Comparison of ENCODE assay signal across 9 mouse cellular contexts in the genomic region with DNA sequence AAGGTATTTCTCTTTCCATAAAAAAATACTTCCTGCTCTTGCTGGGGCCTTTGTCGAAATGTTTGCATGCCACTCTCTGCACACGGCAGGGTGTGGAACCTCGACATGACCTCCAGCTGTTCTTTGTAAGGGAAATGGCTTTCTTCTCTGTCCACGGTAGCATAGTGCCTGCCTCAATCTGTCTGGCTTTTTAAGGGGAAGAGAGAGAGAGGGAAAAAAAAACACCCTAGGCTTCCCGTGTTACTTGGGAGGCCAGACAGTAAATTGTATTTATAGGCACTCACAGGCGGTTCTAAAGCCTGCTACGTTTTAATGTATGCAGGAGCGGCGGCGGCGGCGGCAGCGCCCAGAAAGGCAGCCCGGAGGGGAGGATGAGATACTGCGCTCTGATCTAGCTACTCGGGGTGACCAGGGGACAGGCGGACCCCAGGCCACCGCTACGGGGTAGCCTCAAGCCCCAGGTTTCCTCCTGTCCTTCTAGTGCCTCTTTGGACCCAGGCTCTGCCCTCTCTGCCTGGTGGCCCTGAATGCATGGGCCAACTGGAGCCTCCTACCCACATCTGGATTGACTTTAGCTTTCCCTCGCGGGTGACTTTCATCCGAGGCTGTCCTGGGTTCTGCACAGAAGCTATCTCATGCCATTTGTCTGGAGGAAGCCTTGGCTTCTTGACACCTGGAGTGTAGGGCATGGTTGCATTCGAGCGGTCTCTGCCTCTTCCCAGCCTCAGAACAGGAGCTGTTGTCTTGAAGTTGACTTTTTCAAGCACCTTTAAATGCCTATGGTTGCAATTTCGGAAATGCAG. TPM values are rescaled to one million over a fixed set of nuclear protein-coding genes. Genes with fewer than 3 reads are reported as not detected.
DNase-seq lines count a peak whose midpoint lies in the region; ATAC-seq and TF ChIP-seq lines count a peak whose summit lies in the region.
"Had no signal": no experiment of that assay in that cellular context is flagged by ENCODE, and none has a peak within 500 bp of the region (broad histone marks: within the 10 kb centered on the region; RNA-seq: fewer than 3 reads in every experiment).

No protein-coding gene starts in this region.

- 5% methylated on average over 25 of the region's 25 CpGs for WGBS in kidney, embryonic 16.5 days
- WGBS in kidney, adult 2 months, result 51% methylated on average over 25 of the region's 25 CpGs
- WGBS in forebrain, embryonic 11.5 days, result 6% methylated on average over 25 of the region's 25 CpGs
- 10% methylated on average over 25 of the region's 25 CpGs for WGBS in limb, embryonic 14.5 days

- 0 out of 2 replicates have a peak overlapping the region, but pooled peaks have one; percentile 9 for H3K4me3 ChIP-seq in kidney, embryonic 16.5 days (ENCODE audit: low read length)
- no peak overlapping the region for H3K4me3 ChIP-seq in kidney, adult 2 months (ENCODE audit: insufficient read depth, low read depth, low read length)
- no peak overlapping the region for H3K4me3 ChIP-seq in forebrain, embryonic 11.5 days (ENCODE audit: low read depth, low read length)
- H3K4me3 ChIP-seq in limb, embryonic 14.5 days (replicated peaks; ENCODE audit: low read length), result no peak overlapping the region

- H3K4me1 ChIP-seq in kidney, embryonic 16.5 days (ENCODE audit: insufficient read depth, low read length), result peaks cover 14% of the 10 kb centered on the region
- H3K4me1 ChIP-seq in kidney, adult 2 months (ENCODE audit: control insufficient read depth, insufficient read depth, low read length), result no peaks in the 10 kb centered on the region; the same call in 1 of the 2 replicates
- peaks cover 10% of the 10 kb centered on the region; the same call in 1 of the 2 replicates for H3K4me1 ChIP-seq in forebrain, embryonic 11.5 days (replicated peaks; ENCODE audit: control insufficient read depth, insufficient read depth, low read length)
- peaks cover 23% of the 10 kb centered on the region for H3K4me1 ChIP-seq in limb, embryonic 14.5 days (ENCODE audit: control insufficient read depth, insufficient read depth, low read length)

- 0 out of 2 replicates have a peak overlapping the region, but pooled peaks have one; percentile 0 for H3K9ac ChIP-seq in kidney, embryonic 16.5 days (replicated peaks; ENCODE audit: low read length)
- H3K9ac ChIP-seq in forebrain, embryonic 11.5 days (ENCODE audit: low read length), result peak overlapping the region; percentile 40; the same call in 1 of the 2 replicates
- H3K9ac ChIP-seq in limb, embryonic 14.5 days (ENCODE audit: low read depth, low read length, severe bottlenecking), result no peak overlapping the region

- H3K36me3 ChIP-seq in kidney, embryonic 16.5 days (ENCODE audit: insufficient read depth, low read length), result 0 out of 2 replicates have a peak, but pooled peaks cover under 1% of the 10 kb centered on the region
- peaks cover 2% of the 10 kb centered on the region; the same call in 1 of the 2 replicates for H3K36me3 ChIP-seq in kidney, adult 2 months (ENCODE audit: control insufficient read depth, insufficient read depth, low read length)
- H3K36me3 ChIP-seq in forebrain, embryonic 11.5 days (ENCODE audit: control insufficient read depth, insufficient read depth, low read length), result no peaks in the 10 kb centered on the region
- H3K36me3 ChIP-seq in limb, embryonic 14.5 days (ENCODE audit: control insufficient read depth, insufficient read depth, low read length), result no peaks in the 10 kb centered on the region

- peak; percentile 27; the same call in 1 of the 2 replicates for ATAC-seq in kidney, embryonic 16.5 days (ENCODE audit: low FRiP score, low TSS enrichment)
- ATAC-seq in forebrain, embryonic 11.5 days (replicated peaks; ENCODE audit: low FRiP score), result peak; percentile 57
- no peak for ATAC-seq in limb, embryonic 14.5 days (ENCODE audit: low FRiP score, low read depth)
- no peak for ATAC-seq in CD4-positive, CD25-positive, alpha-beta regulatory T cell, adult 4 months
- no peak for ATAC-seq in erythroid progenitor cell, adult 5-6 weeks (replicated peaks; ENCODE audit: low FRiP score, poor library complexity, severe bottlenecking)

- no peak for TF ChIP-seq CTCF in kidney, adult 2 months (conservative IDR thresholded peaks at IDR 0.05; ENCODE audit: insufficient read depth, insufficient read length, low read depth, low read length)

- 0 out of 2 replicates have a peak, but pooled peaks cover 2% of the 10 kb centered on the region for H3K27me3 ChIP-seq in kidney, embryonic 16.5 days (ENCODE audit: insufficient read depth, low read length)
- H3K27me3 ChIP-seq in kidney, adult 2 months (replicated peaks; ENCODE audit: control insufficient read depth, insufficient read depth, low read length), result no peaks in the 10 kb centered on the region
- peaks cover 2% of the 10 kb centered on the region; the same call in 1 of the 2 replicates for H3K27me3 ChIP-seq in forebrain, embryonic 11.5 days (ENCODE audit: control insufficient read depth, insufficient read depth, low read length)
- no peaks in the 10 kb centered on the region for H3K27me3 ChIP-seq in limb, embryonic 14.5 days (ENCODE audit: control insufficient read depth, insufficient read depth, low read length)

- no peak for TF ChIP-seq POLR2A in kidney, adult 2 months (IDR thresholded peaks at IDR 0.05; ENCODE audit: low read depth, low read length)
- TF ChIP-seq POLR2A in limb, embryonic 14.5 days (IDR thresholded peaks at IDR 0.05; ENCODE audit: borderline replicate concordance, extremely low read depth, insufficient read depth, insufficient read length), result no peak

- H3K27ac ChIP-seq in kidney, embryonic 16.5 days (ENCODE audit: low read length), result no peak overlapping the region
- no peak overlapping the region for H3K27ac ChIP-seq in kidney, adult 2 months (ENCODE audit: insufficient read depth, low read depth, low read length)
- H3K27ac ChIP-seq in forebrain, embryonic 11.5 days (ENCODE audit: low read depth, low read length), result no peak overlapping the region
- H3K27ac ChIP-seq in limb, embryonic 14.5 days (replicated peaks; ENCODE audit: low read depth, low read length), result no peak overlapping the region

- no peaks in the 10 kb centered on the region for H3K9me3 ChIP-seq in kidney, embryonic 16.5 days (ENCODE audit: low read length)
- no peaks in the 10 kb centered on the region for H3K9me3 ChIP-seq in forebrain, embryonic 11.5 days (ENCODE audit: control insufficient read depth, low read length)
- no peaks in the 10 kb centered on the region for H3K9me3 ChIP-seq in limb, embryonic 14.5 days (ENCODE audit: control insufficient read depth, low read length)

- peak overlapping the region; percentile 45 for H3K4me2 ChIP-seq in kidney, embryonic 16.5 days (replicated peaks; ENCODE audit: low read depth, low read length)
- H3K4me2 ChIP-seq in forebrain, embryonic 11.5 days (ENCODE audit: low read depth, low read length, severe bottlenecking), result peak overlapping the region; percentile 45
- H3K4me2 ChIP-seq in limb, embryonic 14.5 days (replicated peaks; ENCODE audit: low read depth, low read length, severe bottlenecking), result peak overlapping the region; percentile 31

- no peak for DNase-seq in kidney, adult 2 months
- no peak for DNase-seq in forebrain, embryonic 11.5 days (ENCODE audit: low spot score)
- DNase-seq in limb, embryonic 14.5 days (ENCODE audit: low spot score), result peak; percentile 19
- DNase-seq in right cerebral cortex, postnatal 10 days (ENCODE audit: low spot score in 2 of 2), result peak; percentile 70 to 75
- no peak for DNase-seq in urinary bladder, adult 18-20 months (ENCODE audit: low spot score in 2 of 2)

RNA-seq across cellular contexts. Expression of a gene that starts 49.5 kb away (rescaled TPM):
- polyA plus RNA-seq in kidney, embryonic 16.5 days (2015; fragmentation: Nextera tagmentation; extraction: Ambion mirVana), result 0.46 and 1.00 TPM in 2 replicates
- 0.17 TPM in 1 of 2 replicates, not detected in the other for polyA plus RNA-seq in kidney, adult 2 months (2012; rRNA removed)
- polyA plus RNA-seq in forebrain, embryonic 11.5 days (2014; fragmentation: Nextera tagmentation; extraction: Ambion mirVana), result 0.49 TPM in 1 of 2 replicates, not detected in the other
- 0.15 TPM in 1 of 2 replicates, not detected in the other for polyA plus RNA-seq in limb, embryonic 14.5 days (2012; rRNA removed)
- polyA plus RNA-seq in limb, embryonic 14.5 days (2014; fragmentation: Nextera tagmentation; extraction: Ambion mirVana), result 0.32 TPM in 1 of 2 replicates, not detected in the other
- not detected for polyA plus RNA-seq in CD4-positive, CD25-positive, alpha-beta regulatory T cell, adult 4 months (2017; shearing (Covaris generic))
- not detected in 2 replicates for total RNA-seq in erythroid progenitor cell, adult 5-6 weeks (2015; ENCODE audit: low replicate concordance)
- total RNA-seq in erythroid progenitor cell, adult 5-6 weeks (2017; ENCODE audit: low replicate concordance), result not detected in 2 replicates
- total RNA-seq: G1E had no signal
- polyA plus RNA-seq: G1E had no signal

Comparison
In these comparisons a context has a peak if more than half of its experiments do, and no peak if none do; other contexts are left out.
1. ATAC-seq: peak in kidney, embryonic 16.5 days (single experiment) and forebrain, embryonic 11.5 days (single experiment); none in limb, embryonic 14.5 days (single experiment), CD4-positive, CD25-positive, alpha-beta regulatory T cell, adult 4 months (single experiment) and erythroid progenitor cell, adult 5-6 weeks (single experiment).
2. DNase-seq: peak in limb, embryonic 14.5 days (single experiment) and right cerebral cortex, postnatal 10 days (2 of 2); none in kidney, adult 2 months (single experiment), forebrain, embryonic 11.5 days (single experiment) and urinary bladder, adult 18-20 months (0 of 2).
3. Peak in every context shown above with its lines, with median percentiles within 50 percentile points of each other: H3K4me2 ChIP-seq.